Mouse (Mus musculus) heart, adult 2 months (tissue): Measurements from ENCODE around the gene Actl11. TPM values are rescaled to one million over a fixed set of nuclear protein-coding genes. Genes with fewer than 3 reads are reported as not detected.

ENCODE experiments used
- DNase-seq, 2 experiments: peaks; one replicate each; pipeline ENCODE4 v3.0.0; 2021
- H3K27ac ChIP-seq: fragments of 200-600 bp; 2 replicates; pipeline ENCODE4 v1.8.1; 2022
- H3K27me3 ChIP-seq: fragments of 200-500 bp; 2 replicates; pipeline ENCODE4 v1.6.1; 2012; ENCODE audit warnings: mild to moderate bottlenecking, low read length, inconsistent platforms, mixed read lengths; ENCODE audit not compliant: control insufficient read depth, insufficient read depth
- H3K36me3 ChIP-seq: fragments of 200-500 bp; 2 replicates; pipeline ENCODE4 v1.6.1; 2012; ENCODE audit warnings: low read length, inconsistent platforms; ENCODE audit not compliant: control insufficient read depth, insufficient read depth
- H3K4me1 ChIP-seq: fragments of 200-500 bp; 2 replicates; pipeline ENCODE4 v1.6.1; 2011; ENCODE audit warnings: low read length; ENCODE audit not compliant: control insufficient read depth, insufficient read depth
- H3K4me3 ChIP-seq: fragments of 200-600 bp; 2 replicates; pipeline ENCODE4 v1.8.1; 2022
- H3K79me2 ChIP-seq: fragments of 200-500 bp; replicated peaks from 2 replicates; pipeline ENCODE4 v1.6.1; 2012; ENCODE audit warnings: mild to moderate bottlenecking, inconsistent platforms, low read length, moderate library complexity, mixed read lengths; ENCODE audit not compliant: control insufficient read depth, insufficient read depth
- H3K9ac ChIP-seq: fragments of 200-500 bp; 2 replicates; pipeline ENCODE4 v1.6.1; 2012; ENCODE audit warnings: low read depth, mild to moderate bottlenecking, control low read depth, inconsistent platforms, low read length, mixed read lengths
- CTCF ChIP-seq: fragments of 200-600 bp; IDR thresholded peaks from 2 replicates; pipeline ENCODE4 v1.8.1; 2022; ENCODE audit warnings: antibody characterized with exemption, mild to moderate bottlenecking, moderate library complexity
- EP300 ChIP-seq: fragments of 200-500 bp; IDR thresholded peaks from 2 replicates; pipeline ENCODE4 v1.6.1; 2011; ENCODE audit warnings: low read depth, low read length, control low read depth; ENCODE audit not compliant: insufficient read depth
- POLR2A ChIP-seq: fragments of 200-500 bp; IDR thresholded peaks from 2 replicates; pipeline ENCODE4 v1.6.1; 2011; ENCODE audit warnings: mild to moderate bottlenecking, low read depth, low read length, control low read depth; ENCODE audit not compliant: insufficient read depth
- WGBS: fragments of 180-500 bp; shearing (Covaris S2); methylation state at CpG from one replicate; pipeline ENCODE4 v1.1.7; 2018; 5-methylcytosine and 5-hydroxymethylcytosine counted together
- intact Hi-C: fragments of 180-260 bp; cut with DNase I; formaldehyde crosslinking; loops from one replicate; pipeline ENCODE4 v1.15.1; 2025
- long read RNA-seq: library from polyadenylated mRNA; stranded (forward); transcript quantifications from one replicate; pipeline ENCODE4 v2.0.0, GENCODE M21; 2021
- polyA plus RNA-seq: library from polyadenylated mRNA; depleted of rRNA; stranded (reverse); fragments of >200 nt; gene quantifications from 2 replicates; pipeline ENCODE4 v1.2.3, GENCODE M21; 2012; rRNA removed
- total RNA-seq, 2 experiments: library from RNA; stranded (reverse); gene quantifications; 2 replicates each; pipeline ENCODE4 v1.2.3; 2021

Actl11 gene
- total RNA-seq (not detected), polyA plus RNA-seq (0.09 and 0.14 TPM in 2 replicates)
- long read RNA-seq: 0 reads

DNA sequence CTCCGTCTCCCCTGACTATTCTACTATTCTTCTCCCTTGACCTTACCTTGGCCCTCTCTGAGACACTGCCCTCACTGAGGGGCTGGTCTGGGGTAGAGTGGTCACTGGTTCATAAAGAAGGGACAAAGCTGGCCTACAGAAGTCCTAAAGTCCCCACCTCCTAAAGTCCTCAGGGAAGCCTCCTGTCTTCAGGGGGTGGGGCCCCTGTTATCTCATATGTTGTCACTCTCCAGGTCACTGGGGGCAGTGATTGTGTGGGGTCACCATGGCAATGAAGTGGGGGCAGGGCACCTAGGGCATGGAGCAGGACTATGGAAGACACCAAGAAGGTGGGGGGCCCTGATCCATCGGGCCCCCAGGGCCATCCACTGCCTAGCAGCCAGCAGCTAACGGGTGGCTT lies at the start of gene Actl11:
Gene Actl11 (plus strand): TSS at position 301 of the 400 bp plus-strand sequence.
- Histone ChIP-seq H3K27ac (no peak within 1 kb of the TSS), H3K36me3 (no peaks in the 10 kb centered on the region), H3K27me3 (no peaks in the 10 kb centered on the region), H3K79me2 (no peaks in the 10 kb centered on the region), H3K9ac (no peak within 1 kb of the TSS), H3K4me3 (no peak within 1 kb of the TSS), H3K4me1 (peaks cover 4% of the 10 kb centered on the region)
- intact Hi-C loops: no loop called here
- DNase-seq: no peak
- TF ChIP-seq CTCF (no peak), POLR2A (no peak), EP300 (no peak)
- 77% methylated on average over 3 of the region's 3 CpGs for WGBS

DNA sequence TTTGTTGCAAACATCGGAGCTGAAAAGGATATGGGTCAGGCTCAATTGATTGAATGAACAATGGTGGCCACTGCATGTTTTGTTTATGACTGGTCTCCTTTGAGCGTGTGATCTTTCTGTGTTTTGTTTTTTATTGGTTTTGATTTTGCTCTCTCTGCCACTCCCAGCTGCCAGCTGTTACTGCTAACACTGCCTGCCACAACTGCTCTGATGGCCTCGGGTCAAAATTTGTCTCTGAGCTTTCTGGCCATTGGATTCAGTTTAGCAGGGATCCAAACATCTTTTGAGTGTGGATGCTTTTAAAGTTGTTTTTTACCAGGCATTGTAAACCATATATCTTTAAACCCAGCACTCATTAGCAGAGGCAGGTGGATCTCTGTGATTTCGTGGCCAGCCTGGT lies 47.9 kb upstream of the Actl11 start:
- Histone ChIP-seq H3K4me1 (no peaks in the 10 kb centered on the region), H3K27ac (no peak overlapping the region), H3K27me3 (no peaks in the 10 kb centered on the region), H3K9ac (no peak overlapping the region), H3K4me3 (no peak overlapping the region), H3K36me3 (no peaks in the 10 kb centered on the region), H3K79me2 (no peaks in the 10 kb centered on the region)
- DNase-seq: no peak
- TF ChIP-seq POLR2A (no peak), CTCF (no peak), EP300 (no peak)
- 59% methylated on average over 4 of the region's 4 CpGs for WGBS
- intact Hi-C loops: loop anchor here (1.0 kb wide), 1 partner anchor 25 kb away; no protein-coding TSS in a partner anchor

DNA sequence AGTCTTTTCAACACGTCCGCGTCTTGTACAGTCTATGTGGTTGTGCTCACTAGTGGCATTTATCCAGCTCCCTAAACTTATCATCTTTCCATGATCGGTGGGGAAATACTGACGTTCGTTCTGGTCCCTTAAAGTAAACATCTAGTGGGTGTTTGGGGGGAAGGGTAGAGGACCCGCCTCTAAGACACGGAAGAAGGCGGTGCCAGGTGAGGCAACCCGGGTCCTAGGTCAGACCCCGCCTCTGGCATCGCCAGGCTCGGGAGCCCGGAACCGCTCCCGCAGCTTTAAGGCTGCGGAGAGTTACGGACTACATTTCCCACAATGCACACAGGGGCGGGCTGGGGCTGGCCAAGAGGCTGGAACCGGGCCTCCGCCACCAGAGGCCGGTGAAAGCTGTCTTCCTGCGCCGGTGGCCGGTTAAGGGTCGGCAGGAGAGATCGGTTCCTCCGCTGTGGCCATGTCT lies 40.4 kb upstream of the Actl11 start, which contains the start of gene Mon1a:
Gene Mon1a (plus strand): TSS at position 348 of the 463 bp plus-strand sequence.
- Histone ChIP-seq H3K4me1 (peaks cover 2% of the 10 kb centered on the region), H3K27ac (peak within 1 kb of the TSS; percentile 83), H3K9ac (peak within 1 kb of the TSS; percentile 91), H3K4me3 (peak within 1 kb of the TSS; percentile 93), H3K36me3 (no peaks in the 10 kb centered on the region), H3K27me3 (no peaks in the 10 kb centered on the region), H3K79me2 (0 out of 2 replicates have a peak, but pooled peaks cover 2% of the 10 kb centered on the region)
- intact Hi-C loops: loop anchor here (1.0 kb wide), 1 partner anchor 16 kb away; no protein-coding TSS in a partner anchor
- peak; percentile 89 to 94 for DNase-seq
- WGBS: under 1% methylated on average over 28 of the region's 28 CpGs
- TF ChIP-seq POLR2A (peak; percentile 76), EP300 (no peak)

DNA sequence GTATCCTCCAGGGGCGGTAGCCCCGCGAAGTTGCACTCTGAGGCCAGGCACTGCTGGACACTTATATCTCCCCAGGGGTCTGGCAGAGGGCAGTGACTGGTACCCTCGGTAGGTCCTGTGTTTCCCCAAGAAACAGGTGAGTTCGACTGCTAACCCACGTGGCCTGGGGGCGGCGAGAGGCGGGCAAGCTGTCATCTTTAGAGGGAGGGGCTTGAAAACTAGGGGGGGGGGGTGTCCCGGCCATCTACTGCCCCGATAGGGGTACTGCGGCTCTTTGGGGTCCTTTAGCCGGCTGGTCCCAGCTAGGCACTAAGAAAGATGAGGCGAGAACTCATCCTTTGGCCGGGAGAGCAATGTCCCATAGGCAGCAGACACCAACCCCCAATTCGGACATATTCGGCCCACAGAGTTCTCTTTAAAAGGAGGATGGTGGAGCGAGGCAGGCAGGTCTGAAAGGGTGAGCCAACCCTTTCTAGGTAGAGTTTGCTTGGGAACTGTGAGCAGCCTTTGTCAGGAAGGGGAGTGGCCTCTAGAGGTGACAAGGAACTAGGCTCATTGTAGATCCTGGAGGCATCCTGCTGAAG lies 39.9 kb upstream of the Actl11 start:
- Histone ChIP-seq H3K4me3 (peak overlapping the region; percentile 93), H3K36me3 (no peaks in the 10 kb centered on the region), H3K79me2 (0 out of 2 replicates have a peak, but pooled peaks cover 2% of the 10 kb centered on the region), H3K27ac (peak overlapping the region; percentile 83), H3K4me1 (peaks cover 2% of the 10 kb centered on the region), H3K27me3 (no peaks in the 10 kb centered on the region), H3K9ac (peak overlapping the region; percentile 91)
- under 1% methylated on average over 18 of the region's 18 CpGs for WGBS
- no peak for DNase-seq
- intact Hi-C loops: loop anchor here (1.0 kb wide), 1 partner anchor 16 kb away; no protein-coding TSS in a partner anchor
- TF ChIP-seq POLR2A (no peak), EP300 (no peak), CTCF (0 out of 2 replicates have a peak, but pooled peaks have one; percentile 28)

DNA sequence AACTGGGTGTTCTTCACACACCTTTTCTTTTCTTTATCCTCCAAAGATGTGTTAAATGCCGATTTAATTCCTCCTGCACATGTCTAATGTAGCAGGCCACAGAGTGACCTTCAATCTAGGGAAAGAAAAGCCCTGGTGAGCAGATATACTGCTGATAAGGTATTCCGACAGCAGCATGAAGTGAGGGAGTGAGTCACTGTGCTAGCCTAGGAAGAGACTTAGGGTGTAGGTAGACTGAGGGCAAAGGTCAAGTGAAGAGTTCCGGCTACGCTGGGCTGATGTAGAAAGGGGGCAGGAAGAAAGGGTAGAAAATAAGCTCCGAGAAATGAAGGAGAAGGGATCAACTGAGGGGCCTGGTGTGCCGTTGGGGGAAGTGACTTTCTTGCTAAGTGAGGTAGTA lies 38.0 kb upstream of the Actl11 start:
- TF ChIP-seq POLR2A: no peak
- TF ChIP-seq EP300: no peak
- TF ChIP-seq CTCF: no peak
- Histone ChIP-seq H3K27ac (no peak overlapping the region), H3K27me3 (no peaks in the 10 kb centered on the region), H3K4me1 (peaks cover 2% of the 10 kb centered on the region), H3K4me3 (no peak overlapping the region), H3K36me3 (no peaks in the 10 kb centered on the region), H3K9ac (no peak overlapping the region), H3K79me2 (0 out of 2 replicates have a peak, but pooled peaks cover 2% of the 10 kb centered on the region)
- no peak for DNase-seq
- intact Hi-C loops: no loop called here
- whole genome bisulfite sequencing: 81% methylated on average over 6 of the region's 6 CpGs

DNA sequence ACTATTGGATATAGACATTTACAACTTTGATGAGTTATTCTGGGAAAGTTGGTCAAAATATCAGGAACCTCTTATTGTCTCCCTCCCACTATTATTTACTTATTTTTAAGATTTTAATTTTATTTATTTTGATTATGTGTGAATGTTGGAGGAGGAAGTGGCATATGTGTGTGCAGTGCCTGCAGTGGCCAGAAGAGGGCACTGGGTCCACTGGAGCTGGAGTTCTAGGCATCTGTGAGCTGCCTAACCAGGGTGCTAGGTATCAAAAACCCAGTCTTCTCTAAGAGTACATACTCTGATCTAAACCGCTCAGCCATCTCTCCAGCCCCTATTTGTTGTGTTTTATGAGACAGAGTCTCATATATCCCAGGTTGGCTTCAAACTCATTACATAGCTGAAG lies 37.2 kb upstream of the Actl11 start:
- Histone ChIP-seq H3K27me3 (no peaks in the 10 kb centered on the region), H3K79me2 (0 out of 2 replicates have a peak, but pooled peaks cover 2% of the 10 kb centered on the region), H3K36me3 (no peaks in the 10 kb centered on the region), H3K27ac (no peak overlapping the region), H3K4me3 (no peak overlapping the region), H3K9ac (no peak overlapping the region), H3K4me1 (peaks cover 2% of the 10 kb centered on the region)
- DNase-seq: no peak
- TF ChIP-seq EP300: no peak
- peak; percentile 62 for TF ChIP-seq CTCF
- intact Hi-C loops: no loop called here
- 100% methylated on average over 1 of the region's 1 CpGs for WGBS
